Mouse (Mus musculus): ENCODE measurements around the gene Chek2. TPM values are rescaled to one million over a fixed set of nuclear protein-coding genes. Genes with fewer than 3 reads are reported as not detected.

The Chek2 gene
- 1 to 10 TPM; 4.0 to 5.2 TPM for total RNA-seq (2021)
- long read RNA-seq, experiment 1, partial matches to known transcripts: 1 of 6 reads
- long read RNA-seq, experiment 1, other reads (novel, unspliced or antisense): 3 of 6 reads
- long read RNA-seq, experiment 2, partial matches to known transcripts: 2 of 3 reads
- long read RNA-seq, experiment 2, other reads (novel, unspliced or antisense): 0 of 3 reads

DNA sequence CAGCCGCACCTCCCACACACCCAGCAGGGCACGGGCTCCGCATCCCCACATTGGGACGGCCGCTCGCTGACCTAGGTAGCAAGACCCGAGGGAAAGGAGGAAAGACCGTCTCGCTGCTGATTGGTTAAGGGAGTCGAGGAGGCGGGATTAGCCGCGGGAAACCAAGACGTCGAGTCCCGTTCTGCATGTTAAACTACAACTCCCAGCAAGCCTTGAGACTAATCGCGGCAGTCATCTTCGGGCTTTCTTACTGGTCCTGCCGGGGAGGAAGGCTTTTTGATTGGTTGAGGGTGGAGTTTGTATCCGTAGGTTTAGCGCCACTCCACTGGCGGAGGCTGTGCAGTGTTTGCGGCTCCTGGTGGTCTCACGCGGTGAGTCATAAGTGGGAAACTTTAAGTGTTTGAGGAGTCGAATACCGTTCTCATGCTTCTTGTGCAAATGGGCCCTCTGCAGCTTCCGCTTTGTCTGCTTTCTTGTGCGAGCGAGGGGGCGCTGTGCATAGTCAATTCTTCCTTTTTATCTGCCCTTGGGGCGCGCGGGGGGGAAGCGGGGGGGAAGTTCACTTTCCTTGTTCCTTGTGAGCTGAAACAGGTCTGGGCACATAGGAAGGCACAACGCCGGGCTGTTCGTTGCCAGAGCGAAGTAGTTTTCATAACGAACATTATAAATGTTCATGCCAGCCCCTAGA is at the start of gene Chek2, which contains the start of gene Hscb:
Gene Chek2, plus strand, starts transcription at position 302 of the 688 bp plus-strand sequence.
Gene Hscb, minus strand, starts transcription at position 100 of the 688 bp plus-strand sequence.
- intact Hi-C loops (cut with DNase I): loop anchor here (5.0 kb wide), 5 partner anchors 37 to 417 kb away; partner anchors contain the start of gene Ttc28
- DNase-seq: peak; percentile 96 to 97

DNA sequence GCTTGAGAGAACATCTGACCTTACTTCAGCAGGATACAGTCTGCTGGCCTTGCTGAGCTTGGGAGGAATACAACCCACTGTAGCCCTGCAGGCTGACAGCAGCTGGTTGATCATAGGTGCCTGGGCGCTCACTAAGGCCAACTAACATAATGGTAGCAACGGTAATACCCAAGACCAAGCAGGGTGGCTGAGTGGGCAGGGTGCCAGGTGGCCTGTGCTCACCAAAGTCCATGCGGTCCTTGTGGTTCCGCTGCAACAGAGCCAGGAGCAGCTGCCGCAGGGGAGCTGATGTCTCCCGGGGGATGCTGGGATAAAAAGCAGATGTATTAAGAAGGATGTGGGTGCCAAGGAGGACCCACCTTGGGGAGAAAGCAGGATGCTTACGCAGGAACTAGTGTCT is 45.4 kb upstream of the Chek2 start:
- intact Hi-C loops (cut with DNase I): no loop called here
- DNase-seq: no peak

DNA sequence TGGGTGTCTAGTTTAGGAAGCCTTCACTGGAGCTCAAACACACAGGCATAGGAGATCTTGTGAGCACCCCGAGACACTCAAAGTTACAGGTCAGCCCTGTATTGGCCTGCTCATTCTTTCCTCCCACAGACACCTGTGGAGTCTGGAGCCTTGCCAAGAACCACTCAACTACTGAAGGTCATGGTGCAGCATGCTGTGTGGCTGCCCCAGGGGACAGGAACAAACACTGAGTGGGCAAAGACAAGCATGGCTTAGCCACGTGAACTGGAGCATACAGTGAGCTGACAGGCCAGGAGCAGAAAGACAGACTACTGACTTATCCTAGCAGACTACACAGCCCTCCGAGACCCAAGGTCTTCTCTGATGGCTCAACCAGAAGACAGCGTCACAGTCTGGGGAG is 42.1 kb upstream of the Chek2 start:
- intact Hi-C loops (cut with DNase I): no loop called here
- peak in 1 of 2 experiments; percentile 50 for DNase-seq

DNA sequence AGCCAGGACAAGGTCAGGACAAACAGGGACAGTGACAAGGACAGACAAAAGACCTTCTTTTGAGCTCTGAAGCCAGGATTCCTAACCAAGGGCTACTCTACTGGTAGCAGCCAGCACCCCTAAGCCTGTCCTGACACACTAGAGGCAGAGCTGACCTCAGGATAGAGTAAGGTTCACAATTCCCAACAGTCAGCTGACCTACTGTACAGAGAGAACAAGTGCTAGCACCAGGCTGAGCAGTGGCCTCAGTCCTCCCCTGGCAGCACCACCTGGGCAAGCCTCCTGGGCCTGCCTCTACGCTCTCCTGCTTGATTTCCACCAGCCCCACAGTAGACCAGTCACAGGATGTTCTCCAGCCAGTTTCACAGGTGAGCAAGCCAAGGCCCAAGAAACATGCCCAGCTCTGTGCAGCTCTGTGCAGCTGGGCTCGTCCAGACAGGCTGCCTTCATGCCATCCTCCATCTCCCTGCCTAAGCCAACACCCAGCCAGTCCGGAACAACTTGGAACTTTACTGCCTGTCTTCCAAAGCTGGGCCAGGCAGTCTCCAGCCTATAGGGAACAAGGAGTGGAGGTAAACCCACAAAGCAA is 38.6 kb upstream of the Chek2 start:
- intact Hi-C loops (cut with DNase I): no loop called here
- DNase-seq: no peak

DNA sequence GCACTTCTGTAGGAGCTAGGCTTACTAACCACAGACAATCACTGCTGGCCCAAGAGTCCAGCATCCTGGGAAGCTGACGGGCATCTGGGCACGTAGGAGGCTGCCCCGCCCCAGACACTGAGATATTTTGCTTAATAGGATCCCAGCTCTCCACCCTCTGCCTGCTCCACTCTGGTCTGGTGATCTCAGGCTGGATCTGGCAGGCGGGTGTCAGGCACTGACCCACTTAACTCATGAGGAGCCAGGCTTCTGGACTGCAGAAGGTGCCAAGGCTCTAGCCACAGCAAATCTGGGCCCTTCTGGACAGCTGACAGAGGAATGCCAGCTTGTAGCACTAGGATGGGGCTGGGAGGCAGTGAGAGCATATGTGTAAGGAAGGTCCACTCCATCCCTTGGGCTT is 37.6 kb upstream of the Chek2 start:
- intact Hi-C loops (cut with DNase I): no loop called here
- peak in 1 of 2 experiments; percentile 32 for DNase-seq

DNA sequence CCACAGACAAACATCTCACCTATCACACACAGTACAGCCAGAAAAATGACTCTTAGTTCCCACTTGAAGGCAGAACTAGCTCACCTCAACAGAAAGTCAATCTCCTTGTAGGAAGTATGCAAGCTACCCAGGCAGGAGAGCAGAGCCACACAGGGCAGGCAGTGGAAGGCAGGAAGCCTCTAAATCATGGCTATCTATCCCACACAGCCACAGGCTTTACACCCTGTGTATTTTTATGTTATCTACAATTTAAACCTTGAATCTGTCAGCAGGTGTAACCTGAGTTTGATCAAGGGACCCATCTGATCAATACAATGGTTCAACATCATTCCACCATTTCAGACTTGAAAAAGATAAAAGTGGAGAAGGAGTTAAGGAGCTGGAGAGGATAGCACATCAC is 37.0 kb upstream of the Chek2 start:
- intact Hi-C loops (cut with DNase I): no loop called here
- DNase-seq: no peak

DNA sequence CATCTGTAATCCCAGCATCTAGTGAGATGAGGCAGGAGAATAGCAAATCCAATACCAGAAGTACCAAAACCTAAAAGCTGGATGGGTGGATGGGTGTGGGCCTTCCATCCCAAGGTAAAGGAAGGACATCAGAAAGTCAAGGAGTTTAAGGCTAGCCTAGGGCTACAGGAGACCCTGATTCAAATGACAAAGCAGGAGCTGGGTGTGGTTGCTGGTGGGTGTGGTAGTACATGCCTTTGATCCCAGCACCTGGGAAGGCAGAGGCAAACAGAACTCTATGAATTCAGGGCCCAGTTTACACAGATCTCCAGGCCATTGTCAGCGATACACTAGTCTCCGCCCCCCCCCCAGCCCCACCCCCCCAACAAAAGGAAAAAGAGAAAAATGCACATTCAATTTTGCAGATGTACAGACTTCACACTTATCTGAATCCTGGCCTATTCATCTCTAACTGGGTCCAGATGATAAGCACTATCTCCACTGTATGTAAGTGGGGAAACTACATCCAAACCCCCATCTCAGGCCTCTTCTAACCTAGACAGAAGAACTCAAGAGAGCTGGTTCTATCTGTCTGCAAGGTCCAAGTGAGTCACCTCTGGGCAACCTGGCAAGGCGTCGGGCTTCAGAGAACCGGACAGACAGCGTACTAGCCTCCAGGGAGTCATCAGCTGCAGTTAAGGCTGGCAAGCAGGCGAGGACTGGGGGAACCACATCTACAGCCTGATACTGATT is 35.6 kb upstream of the Chek2 start:
- DNase-seq: no peak
- intact Hi-C loops (cut with DNase I): no loop called here

DNA sequence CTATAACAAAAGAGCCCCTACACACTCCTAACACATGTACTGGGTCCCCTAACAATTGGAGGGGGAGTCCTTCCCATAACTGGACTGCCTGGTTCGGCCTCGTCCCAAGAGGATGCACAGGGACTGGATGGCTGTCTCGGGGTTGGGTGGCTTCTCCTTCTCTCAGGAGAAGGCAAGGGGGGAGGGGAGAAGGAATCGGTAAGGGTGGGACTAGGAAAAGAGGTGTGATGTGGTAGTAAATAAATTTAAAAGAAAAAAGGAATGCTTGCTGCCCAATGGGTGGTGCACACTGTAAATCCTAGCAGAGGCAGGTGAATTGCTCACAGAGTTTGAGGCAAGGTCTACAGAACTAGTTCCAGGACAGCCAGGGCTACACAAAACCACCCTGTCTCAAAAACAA is 33.6 kb upstream of the Chek2 start:
- intact Hi-C loops (cut with DNase I): no loop called here

DNA sequence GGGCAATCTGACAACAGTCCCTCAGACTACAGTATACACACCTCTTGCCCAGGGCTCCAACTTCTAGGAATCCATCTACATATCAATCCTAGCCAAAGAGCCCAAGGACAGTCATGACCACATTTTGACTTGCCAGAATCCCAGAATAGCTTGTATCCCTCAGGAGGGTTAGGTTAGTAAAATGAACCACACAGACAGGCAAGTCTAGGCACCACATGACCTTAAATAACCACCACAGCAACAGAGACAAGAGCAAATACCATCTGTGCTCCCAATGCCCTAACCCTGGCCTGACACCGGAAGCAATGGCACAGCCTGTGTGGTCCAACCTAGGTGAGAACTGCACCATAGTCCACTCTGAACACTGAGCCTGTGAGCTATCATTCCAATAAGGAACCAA is 33.1 kb upstream of the Chek2 start:
- intact Hi-C loops (cut with DNase I): no loop called here
- DNase-seq: no peak

More for the DNA sequence above, 33.6 kb upstream of the Chek2 start:
- DNase-seq: no peak

DNA sequence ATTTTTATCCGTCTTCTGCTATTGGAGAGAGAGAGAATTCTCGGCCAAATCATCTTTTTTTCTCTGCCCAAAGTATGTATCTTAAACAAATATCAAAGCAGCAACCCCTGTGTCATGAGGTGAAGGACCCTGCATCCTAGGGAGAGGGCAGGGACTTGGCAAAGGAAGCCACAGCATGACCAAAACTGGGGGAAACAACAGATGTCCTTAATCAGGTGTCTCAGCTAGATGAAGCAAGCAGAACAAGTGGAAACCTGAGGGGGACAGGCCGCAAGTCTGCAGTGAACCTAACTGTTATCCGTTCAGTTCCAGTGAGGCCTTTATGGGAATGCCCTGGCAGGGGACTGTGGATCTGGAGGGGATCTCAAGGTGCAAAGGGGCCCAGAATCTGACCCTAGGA is 32.3 kb upstream of the Chek2 start:
- no peak for DNase-seq

DNA sequence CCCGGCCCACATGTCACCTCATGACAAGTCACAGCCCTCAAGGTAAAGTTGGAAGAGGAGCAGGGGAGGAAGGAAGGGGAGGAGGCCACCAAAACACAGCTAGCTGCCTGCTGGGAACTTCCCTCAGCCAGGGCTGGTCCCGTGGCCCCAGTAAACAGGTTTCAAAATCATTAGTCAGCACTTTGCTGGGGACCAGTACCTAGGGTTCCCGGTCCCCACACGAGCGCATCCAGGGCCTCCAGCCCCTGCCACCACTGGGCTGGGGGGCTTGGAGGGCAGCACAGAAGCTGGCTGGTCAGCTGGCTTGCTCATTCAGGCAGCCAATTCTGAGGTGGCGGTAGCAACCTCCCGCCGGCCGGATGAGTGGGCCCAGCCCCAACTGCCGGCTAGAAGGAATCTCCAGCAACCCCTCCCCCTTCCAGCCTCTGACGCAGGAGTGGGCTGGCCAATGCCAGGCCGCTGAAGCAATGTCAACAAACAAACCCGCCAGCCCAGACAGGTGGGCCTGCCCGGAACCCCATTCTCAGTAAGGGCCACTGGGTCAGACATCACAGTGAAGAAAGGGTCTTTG is 31.6 kb upstream of the Chek2 start:
- DNase-seq: peak; percentile 88 to 92
- intact Hi-C loops (cut with DNase I): loop anchor here (2.0 kb wide), 1 partner anchor 27 kb away; the partner anchor contains the start of gene Pus1

More for the DNA sequence above, 32.3 kb upstream of the Chek2 start:
- intact Hi-C loops (cut with DNase I): no loop called here

DNA sequence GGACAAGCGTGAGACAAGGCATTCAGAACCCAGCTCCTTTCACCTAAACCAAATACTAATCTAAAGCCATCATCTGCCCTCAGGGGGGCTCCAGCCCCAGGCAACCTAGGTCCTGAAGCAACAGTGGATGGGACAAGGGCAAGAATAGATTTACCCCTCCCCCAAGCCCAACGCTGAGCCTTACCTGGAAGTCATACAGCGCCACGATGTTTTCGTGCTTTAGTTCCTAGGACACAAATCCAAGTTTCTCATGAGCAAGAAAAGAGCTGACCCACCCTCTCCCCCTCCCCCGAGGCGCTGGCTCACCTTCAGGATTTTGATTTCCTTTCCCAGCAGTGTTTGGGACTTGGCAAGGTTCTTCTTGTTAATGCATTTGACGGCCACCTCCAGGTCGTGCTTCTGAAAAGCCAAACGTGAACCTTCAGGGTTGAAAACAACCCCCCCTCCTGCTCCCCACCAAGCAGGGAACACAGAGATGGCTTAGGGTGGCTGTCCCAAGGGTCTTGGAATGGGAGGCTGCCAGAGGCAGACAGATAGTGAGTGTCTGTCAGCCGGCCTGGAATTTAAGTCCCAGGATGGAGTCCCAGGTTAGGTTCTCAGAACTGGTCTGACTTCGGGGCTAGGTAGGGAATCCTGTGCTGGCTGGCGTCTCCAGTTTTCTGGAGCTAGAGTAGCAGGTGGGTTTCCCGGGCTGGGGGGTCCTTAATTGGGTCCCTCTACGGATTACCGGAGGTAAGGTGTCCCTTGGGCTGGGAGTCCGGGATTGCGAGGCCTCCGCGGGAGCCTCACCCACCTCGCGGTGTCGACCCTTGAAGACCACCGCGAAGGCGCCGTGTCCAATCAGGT is 30.7 kb upstream of the Chek2 start:
- DNase-seq: peak; percentile 27 to 50
- intact Hi-C loops (cut with DNase I): loop anchor here (2.0 kb wide), 1 partner anchor 28 kb away; the partner anchor contains the start of gene Pus1

DNA sequence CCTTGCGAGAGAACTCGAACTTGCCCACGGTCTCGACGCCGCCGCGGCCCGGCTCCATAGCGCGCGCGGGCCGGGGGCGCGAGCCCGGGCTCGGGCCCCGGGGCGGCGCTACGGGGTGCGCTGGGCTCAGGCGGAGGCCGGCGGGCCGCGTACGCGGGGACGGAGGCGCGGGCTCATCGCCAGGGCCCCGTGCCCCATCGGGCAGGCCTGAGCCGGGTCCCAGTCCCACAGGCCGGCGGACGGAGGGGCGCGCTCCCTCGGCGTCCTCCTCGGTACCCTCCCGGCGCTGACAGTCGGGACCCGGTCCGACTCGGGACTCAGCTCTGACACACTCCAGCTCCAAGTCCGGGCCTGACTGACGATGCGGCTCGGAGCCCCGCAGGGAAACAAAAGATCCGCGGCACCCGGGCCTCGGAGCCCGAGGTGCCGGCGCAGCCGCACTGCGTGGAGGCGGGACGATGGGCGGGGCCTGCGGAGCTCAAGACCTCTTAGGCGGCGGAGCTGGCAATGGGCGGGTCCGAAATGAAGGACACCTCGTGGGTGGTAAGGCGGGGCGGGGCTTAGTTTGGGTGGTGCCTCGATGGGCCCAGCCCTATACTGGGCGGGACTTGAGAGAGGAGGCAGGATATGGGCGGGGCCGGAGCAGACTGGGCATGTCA is 30.0 kb upstream of the Chek2 start, which contains the start of gene Ulk1:
Gene Ulk1, minus strand, starts transcription at position 431 of the 659 bp plus-strand sequence.
- intact Hi-C loops (cut with DNase I): loop anchor here (2.0 kb wide), 1 partner anchor 29 kb away; the partner anchor contains the start of gene Pus1
- DNase-seq: peak; percentile 99 to 100

DNA sequence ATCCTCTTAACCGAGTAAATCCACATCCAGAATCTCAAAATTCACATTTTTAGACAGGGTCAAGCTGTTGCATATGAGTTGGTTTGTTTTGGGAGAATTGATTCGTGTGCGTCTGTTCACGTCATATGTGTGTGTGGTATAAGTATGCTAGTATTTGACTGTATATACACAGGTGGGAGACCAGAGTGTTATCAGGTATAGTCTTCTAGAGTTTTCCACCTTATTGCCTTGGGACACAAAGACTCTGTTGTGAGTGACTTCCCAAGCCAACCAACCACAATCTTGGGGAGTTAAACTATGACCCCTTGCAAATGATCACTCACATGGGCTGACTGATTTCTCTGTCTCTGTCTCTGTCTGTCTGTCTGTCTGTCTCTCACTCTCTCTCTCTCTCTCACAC is 15.4 kb upstream of the Chek2 start:
- intact Hi-C loops (cut with DNase I): no loop called here
- DNase-seq: no peak

DNA sequence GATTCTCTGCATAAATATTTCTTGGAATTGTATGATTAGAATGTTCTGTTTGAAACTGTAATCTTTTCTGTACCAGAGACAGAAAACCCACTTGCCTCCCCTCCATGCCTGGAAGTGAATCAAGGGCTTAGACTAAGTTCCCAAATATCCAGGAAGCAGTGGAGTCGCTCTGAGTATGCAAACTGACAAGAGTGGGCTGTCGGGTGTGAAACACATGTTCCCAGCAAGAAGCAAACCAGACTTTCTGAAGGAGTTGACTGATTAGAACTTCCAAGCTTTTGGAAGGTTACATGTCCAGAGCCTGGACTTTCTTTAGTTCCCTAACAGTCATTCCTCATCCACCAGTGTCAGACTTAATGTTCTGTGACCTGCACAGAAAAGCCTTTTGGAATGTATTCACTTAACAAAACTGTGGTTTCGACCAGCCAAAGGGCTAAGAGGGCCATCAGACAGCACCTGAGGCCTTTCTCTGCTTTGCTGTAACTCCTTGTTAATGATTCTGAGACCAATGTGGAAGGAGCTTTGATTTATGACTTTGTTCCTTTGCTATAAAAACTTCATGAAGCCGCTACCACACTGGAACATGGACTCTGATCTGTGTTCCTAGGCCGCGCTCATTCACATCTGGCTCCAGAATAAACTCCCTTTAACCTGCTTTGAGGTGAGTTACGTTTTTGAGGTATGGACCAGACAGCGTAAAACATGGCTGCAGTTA is 12.8 kb upstream of the Chek2 start:
- intact Hi-C loops (cut with DNase I): no loop called here
- no peak for DNase-seq

DNA sequence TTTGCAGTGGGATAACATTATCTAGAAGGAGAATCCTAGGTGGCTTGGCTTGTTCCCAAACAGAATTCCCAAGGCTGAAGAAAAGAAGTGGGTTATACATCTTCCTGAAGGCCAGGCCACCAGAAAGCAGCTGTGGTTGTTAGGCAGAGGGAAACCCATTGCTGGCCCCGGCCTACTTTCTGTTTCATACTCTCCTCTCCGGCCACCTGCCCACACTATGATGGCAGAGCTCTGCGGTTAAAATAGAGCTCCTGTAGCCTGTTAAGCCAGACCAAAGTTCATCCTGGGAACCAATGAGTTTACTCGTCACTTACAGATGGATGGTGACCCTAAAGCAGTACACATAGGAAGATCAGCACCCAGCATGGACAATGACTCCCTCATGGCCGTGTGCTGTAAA is 12.2 kb upstream of the Chek2 start:
- intact Hi-C loops (cut with DNase I): no loop called here
- no peak for DNase-seq

DNA sequence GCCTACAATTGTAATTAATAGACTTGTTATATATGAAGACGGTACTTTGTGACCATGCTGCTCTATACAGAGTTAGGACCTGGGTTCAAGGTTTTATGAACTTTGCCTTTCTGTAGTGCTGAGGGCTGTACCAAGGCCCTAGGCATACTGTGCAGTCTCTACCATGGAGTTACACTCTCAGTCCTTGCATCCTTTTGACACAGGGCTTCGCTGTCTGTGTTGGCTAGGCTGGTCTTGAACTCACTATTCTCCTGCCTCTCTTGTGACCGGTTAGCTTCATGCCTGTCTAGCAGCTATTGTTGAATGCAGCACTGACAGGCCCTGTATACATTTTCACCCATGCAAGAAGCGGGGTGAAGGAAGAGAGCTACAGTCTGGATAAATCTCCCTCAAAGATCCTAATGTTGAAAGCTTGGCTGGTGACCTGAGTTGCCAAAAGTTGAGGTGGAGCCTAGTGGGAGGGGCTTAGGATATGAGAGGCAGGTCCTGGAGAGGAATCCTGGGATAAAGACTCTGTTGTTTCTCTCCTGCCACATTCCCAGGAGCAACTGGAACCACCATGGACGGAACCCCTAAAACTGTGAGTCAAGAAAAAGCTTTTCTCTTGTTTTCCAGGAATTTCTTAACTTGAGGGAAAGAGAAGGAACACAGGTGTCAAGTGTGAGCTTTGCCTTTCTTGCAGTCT is 8.6 kb upstream of the Chek2 start:
- intact Hi-C loops (cut with DNase I): no loop called here
- DNase-seq: no peak

DNA sequence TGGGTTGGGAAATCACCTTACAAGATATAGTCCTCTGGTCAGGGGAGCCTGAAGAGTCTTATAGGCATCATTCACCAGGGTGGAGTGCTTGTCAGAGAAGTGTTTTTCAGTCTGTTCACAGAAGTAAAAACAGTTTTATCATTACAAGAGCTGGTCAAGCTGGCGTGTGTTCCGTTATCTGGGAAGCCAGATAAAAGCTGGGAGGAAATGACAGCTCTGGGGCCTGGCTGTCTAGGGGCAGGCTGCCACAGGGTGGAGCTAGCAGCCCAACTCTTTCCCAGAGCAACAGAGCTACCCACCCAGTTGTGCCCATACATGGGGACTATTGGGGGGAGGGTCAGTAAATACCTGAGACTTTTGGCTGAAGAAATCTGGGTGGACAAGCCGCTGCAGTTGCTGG is 3.8 kb upstream of the Chek2 start:
- intact Hi-C loops (cut with DNase I): loop anchor here (1.0 to 5.0 kb wide), 4 partner anchors 49 to 421 kb away; no protein-coding TSS in a partner anchor
- peak; percentile 73 to 75 for DNase-seq

Measured in heart, postnatal 14 days (tissue).